Mouse (Mus musculus) testis, adult 2 months (tissue): ENCODE measurements around the gene 2310034G01Rik. TPM values are rescaled to one million over a fixed set of nuclear protein-coding genes. Genes with fewer than 3 reads are reported as not detected.
A peak's percentile ranks its signal among the peaks of the same experiment; 100 is the strongest.

ENCODE experiments used
- H3K27ac ChIP-seq: fragments of 200-500 bp; 2 replicates; pipeline ENCODE4 v1.5.1; 2012; ENCODE audit warnings: low read depth, low read length; ENCODE audit not compliant: control insufficient read depth, insufficient read depth
- H3K27me3 ChIP-seq: fragments of 200-500 bp; 2 replicates; pipeline ENCODE4 v1.6.1; 2012; ENCODE audit warnings: mild to moderate bottlenecking, low read length, moderate library complexity; ENCODE audit not compliant: control insufficient read depth, insufficient read depth
- H3K36me3 ChIP-seq: fragments of 200-500 bp; 2 replicates; pipeline ENCODE4 v1.6.1; 2012; ENCODE audit warnings: mild to moderate bottlenecking, low read length; ENCODE audit not compliant: control insufficient read depth, insufficient read depth
- H3K4me1 ChIP-seq: fragments of 200-500 bp; 2 replicates; pipeline ENCODE4 v1.6.1; 2012; ENCODE audit warnings: low read length; ENCODE audit not compliant: control insufficient read depth, insufficient read depth
- H3K4me3 ChIP-seq: fragments of 200-500 bp; 2 replicates; pipeline ENCODE4 v1.5.1; 2012; ENCODE audit warnings: low read depth, mild to moderate bottlenecking, low read length, moderate library complexity, mixed read lengths; ENCODE audit not compliant: control insufficient read depth
- CTCF ChIP-seq: fragments of 200-500 bp; IDR thresholded peaks from 2 replicates; pipeline ENCODE4 v1.5.1; 2012; ENCODE audit warnings: low read depth, mild to moderate bottlenecking, inconsistent platforms, low read length, moderate library complexity; ENCODE audit not compliant: control insufficient read depth, insufficient read depth, insufficient replicate concordance
- POLR2A ChIP-seq: fragments of 200-500 bp; IDR thresholded peaks from 2 replicates; pipeline ENCODE4 v1.6.1; 2012; ENCODE audit warnings: low read depth, mild to moderate bottlenecking, inconsistent platforms, low read length, moderate library complexity; ENCODE audit not compliant: control insufficient read depth
- polyA plus RNA-seq: library from polyadenylated mRNA; depleted of rRNA; stranded (reverse); fragments of >200 nt; gene quantifications from 2 replicates; pipeline ENCODE4 v1.2.3, GENCODE M21; 2012

Gene 2310034G01Rik
- polyA plus RNA-seq, 1 experiment: 0.49 TPM

GRCm38 (mm10) chr19:46331936-46332335 is 18.2 kb downstream of the 2310034G01Rik start:
- TF ChIP-seq POLR2A (no peak), CTCF (no peak)
- Histone ChIP-seq H3K4me3 (no peak overlapping the region), H3K36me3 (no peaks in the 10 kb centered on the region), H3K27me3 (no peaks in the 10 kb centered on the region), H3K27ac (no peak overlapping the region), H3K4me1 (peaks cover 10% of the 10 kb centered on the region)

GRCm38 (mm10) chr19:46331326-46331725 is 18.8 kb downstream of the 2310034G01Rik start:
- no peak overlapping the region for H3K27ac ChIP-seq
- peaks cover 16% of the 10 kb centered on the region for H3K4me1 ChIP-seq
- no peaks in the 10 kb centered on the region for H3K36me3 ChIP-seq
- H3K27me3 ChIP-seq: no peaks in the 10 kb centered on the region
- H3K4me3 ChIP-seq: no peak overlapping the region
- TF ChIP-seq POLR2A (no peak), CTCF (no peak)

- Histone ChIP-seq H3K4me1 (peaks cover 18% of the 10 kb centered on the region), H3K27me3 (no peaks in the 10 kb centered on the region), H3K27ac (no peak overlapping the region), H3K36me3 (no peaks in the 10 kb centered on the region), H3K4me3 (no peak overlapping the region)
- TF ChIP-seq POLR2A (no peak), CTCF (no peak)
Measured at GRCm38 (mm10) chr19:46330696-46331095, 19.4 kb downstream of the 2310034G01Rik start.

- Histone ChIP-seq H3K4me3 (0 out of 2 replicates have a peak overlapping the region, but pooled peaks have one; percentile 5), H3K27me3 (no peaks in the 10 kb centered on the region), H3K36me3 (no peaks in the 10 kb centered on the region), H3K27ac (no peak overlapping the region), H3K4me1 (peaks cover 18% of the 10 kb centered on the region)
- no peak for TF ChIP-seq POLR2A
- TF ChIP-seq CTCF: peak; percentile 72; the same call in 1 of the 2 replicates
Measured at GRCm38 (mm10) chr19:46329951-46330350, 20.2 kb downstream of the 2310034G01Rik start.

GRCm38 (mm10) chr19:46329031-46329641 is 21.0 kb downstream of the 2310034G01Rik start:
- peaks cover 18% of the 10 kb centered on the region for H3K4me1 ChIP-seq
- H3K27me3 ChIP-seq: no peaks in the 10 kb centered on the region
- H3K27ac ChIP-seq: peak overlapping the region; percentile 85; the same call in 1 of the 2 replicates
- H3K4me3 ChIP-seq: peak overlapping the region; percentile 91
- H3K36me3 ChIP-seq: no peaks in the 10 kb centered on the region
- TF ChIP-seq POLR2A (no peak), CTCF (no peak)

- Histone ChIP-seq H3K36me3 (no peaks in the 10 kb centered on the region), H3K4me1 (peaks cover 18% of the 10 kb centered on the region), H3K4me3 (peak within 1 kb of the TSS; percentile 91), H3K27me3 (no peaks in the 10 kb centered on the region), H3K27ac (peak within 1 kb of the TSS; percentile 85)
- TF ChIP-seq POLR2A (peak; percentile 91), CTCF (no peak)
Measured at GRCm38 (mm10) chr19:46328081-46329030, 21.7 kb downstream of the 2310034G01Rik start, which contains the start of gene Fbxl15. Gene Fbxl15, plus strand, starts transcription at chr19:46328184.

GRCm38 (mm10) chr19:46327531-46328064 is 22.5 kb downstream of the 2310034G01Rik start:
- TF ChIP-seq POLR2A (no peak), CTCF (no peak)
- no peaks in the 10 kb centered on the region for H3K36me3 ChIP-seq
- H3K4me3 ChIP-seq: peak overlapping the region; percentile 91
- H3K27me3 ChIP-seq: no peaks in the 10 kb centered on the region
- H3K4me1 ChIP-seq: peaks cover 18% of the 10 kb centered on the region
- H3K27ac ChIP-seq: no peak overlapping the region; the same call in 1 of the 2 replicates
